Mouse (Mus musculus): ENCODE results near the gene Samd14.

Gene Samd14

DNA sequence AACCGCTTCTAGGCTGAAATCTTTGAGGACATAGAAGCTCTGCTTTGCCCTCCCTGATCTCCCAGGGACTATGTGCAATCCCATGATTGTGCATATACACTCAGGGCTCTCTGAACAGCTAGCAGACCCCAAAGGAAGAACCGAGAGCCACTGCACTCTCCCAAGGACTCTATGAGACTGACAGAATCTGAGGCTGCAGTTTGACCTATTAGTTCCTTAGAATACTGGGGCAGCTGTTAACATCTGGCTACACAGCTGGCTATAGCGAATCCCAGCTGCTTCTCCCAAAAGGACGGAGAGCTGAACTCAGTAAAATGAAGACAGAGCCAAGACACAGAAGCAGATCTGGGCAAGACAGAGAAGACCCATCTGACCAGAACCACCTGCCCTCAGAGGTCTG is 64.2 kb downstream of the Samd14 start:
- DNase-seq (ENCODE audit: low spot score in 2 of 2): no peak

DNA sequence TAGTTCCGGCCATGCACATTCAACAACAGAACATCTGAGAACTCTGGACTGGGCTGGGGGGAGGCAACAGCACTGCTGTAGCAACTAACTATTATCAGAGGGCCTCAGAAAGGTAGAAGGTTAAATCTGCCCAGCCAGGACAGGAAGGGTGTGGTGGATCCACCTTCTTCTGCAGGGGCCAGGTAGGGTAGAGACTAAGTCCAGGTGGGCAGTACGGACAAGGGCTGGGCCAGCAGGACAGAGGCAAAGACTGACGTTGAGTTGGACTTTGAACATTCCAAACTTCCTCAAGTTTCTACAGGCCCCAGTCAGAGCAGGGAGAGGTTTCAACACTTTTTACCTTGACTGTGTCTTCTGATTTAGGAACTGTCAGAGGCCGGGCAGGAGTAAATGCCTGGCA is 65.0 kb downstream of the Samd14 start:
- no peak for DNase-seq (ENCODE audit: low spot score in 2 of 2)

DNA sequence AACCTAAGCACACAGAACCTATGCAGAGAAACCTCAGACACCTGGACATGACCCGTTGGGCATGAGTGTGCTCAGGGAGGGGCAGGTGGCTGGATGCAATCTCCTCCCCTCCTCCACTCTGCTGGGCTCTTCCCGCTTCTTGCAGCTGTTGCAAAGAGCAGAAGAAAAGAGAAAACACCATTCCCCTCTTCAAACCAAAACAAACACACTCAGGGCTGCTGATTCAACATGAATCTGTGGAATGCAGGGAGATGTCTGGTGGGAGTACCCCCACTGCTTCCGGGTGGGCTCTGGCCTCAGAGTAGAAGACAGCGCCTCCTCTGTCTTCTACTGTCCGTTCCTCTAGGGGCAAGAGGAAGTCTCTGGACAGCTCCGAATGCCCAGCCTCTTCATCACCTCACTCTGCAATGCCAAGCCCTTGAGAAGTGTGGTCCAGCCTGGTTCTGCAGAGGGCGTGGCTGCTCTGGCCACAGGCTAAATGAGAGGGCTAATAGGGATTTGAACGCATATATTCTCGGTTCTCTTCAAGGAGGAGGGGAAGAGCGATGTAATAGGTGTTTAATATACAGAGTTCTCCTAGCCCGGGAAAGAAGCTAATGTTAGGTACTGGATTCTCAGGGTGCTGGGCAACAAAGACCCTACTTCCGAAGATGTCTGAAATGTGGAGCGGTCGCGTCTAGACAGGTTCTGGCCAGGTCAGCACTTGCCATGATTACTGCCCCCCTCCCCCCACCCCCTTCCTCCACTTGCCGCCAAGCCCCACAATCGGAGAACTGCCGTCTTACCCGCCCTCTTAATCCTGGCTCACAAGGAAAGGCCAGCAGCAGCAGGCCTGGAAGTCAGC is 65.7 kb downstream of the Samd14 start:
- DNase-seq (ENCODE audit: low spot score in 2 of 2): no peak
